Comparison of ENCODE assay signal across 12 mouse cellular contexts in the genomic region with DNA sequence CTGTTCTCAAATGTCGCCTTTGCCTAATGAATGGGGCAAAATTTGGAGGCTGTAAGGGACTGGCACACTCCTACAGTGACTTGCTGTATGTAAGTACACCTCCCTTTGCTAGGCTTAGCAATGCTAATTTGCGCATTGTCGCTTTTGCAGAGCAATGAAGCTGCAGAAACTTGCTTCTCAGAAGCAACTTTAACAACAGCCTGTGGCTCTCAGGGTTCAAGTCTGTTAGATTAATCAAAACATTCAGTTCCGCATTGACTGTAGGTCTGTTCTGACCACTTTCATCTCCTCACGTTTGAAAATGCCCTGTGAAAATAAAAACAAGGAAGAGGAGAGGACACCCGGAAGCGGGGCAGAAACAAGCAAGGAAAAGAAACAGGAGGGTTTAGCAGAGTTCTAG. TPM values are rescaled to one million over a fixed set of nuclear protein-coding genes. Genes with fewer than 3 reads are reported as not detected.
A peak's percentile ranks its signal among the peaks of the same experiment; 100 is the strongest.
DNase-seq lines count a peak whose midpoint lies in the region; ATAC-seq and TF ChIP-seq lines count a peak whose summit lies in the region.
"Had no signal": no experiment of that assay in that cellular context is flagged by ENCODE, and none has a peak within 500 bp of the region (broad histone marks: within the 10 kb centered on the region; RNA-seq: fewer than 3 reads in every experiment).

No protein-coding gene starts in this region.

- no peak overlapping the region for H3K27ac ChIP-seq in hindbrain, embryonic 16.5 days (ENCODE audit: low read depth, low read length)
- no peak overlapping the region for H3K27ac ChIP-seq in hindbrain, postnatal 0 days
- H3K27ac ChIP-seq in liver, embryonic 13.5 days = 0 out of 2 replicates have a peak overlapping the region, but pooled peaks have one; percentile 13
- H3K27ac ChIP-seq: limb, embryonic 15.5 days had no signal

- ATAC-seq in hindbrain, embryonic 16.5 days = no peak
- ATAC-seq in hindbrain, postnatal 0 days = no peak
- no peak for ATAC-seq in liver, embryonic 13.5 days (ENCODE audit: low read depth)

- no peaks in the 10 kb centered on the region for H3K9me3 ChIP-seq in hindbrain, embryonic 16.5 days (ENCODE audit: control insufficient read depth, low read length)
- H3K9me3 ChIP-seq in hindbrain, postnatal 0 days (ENCODE audit: low read length) = no peaks in the 10 kb centered on the region
- H3K9me3 ChIP-seq in liver, embryonic 13.5 days (replicated peaks) = no peaks in the 10 kb centered on the region
- H3K9me3 ChIP-seq: limb, embryonic 15.5 days had no signal

- no peaks in the 10 kb centered on the region for H3K36me3 ChIP-seq in hindbrain, embryonic 16.5 days (ENCODE audit: control insufficient read depth, insufficient read depth, low read length)
- no peaks in the 10 kb centered on the region for H3K36me3 ChIP-seq in hindbrain, postnatal 0 days (ENCODE audit: insufficient read depth, low read length)
- H3K36me3 ChIP-seq in liver, embryonic 13.5 days = peaks cover 4% of the 10 kb centered on the region; the same call in 1 of the 2 replicates
- H3K36me3 ChIP-seq: G1E; limb, embryonic 15.5 days had no signal

- no peak for TF ChIP-seq CTCF in hindbrain, postnatal 0 days (IDR thresholded peaks at IDR 0.05; ENCODE audit: low read depth)

- DNase-seq in hindbrain, postnatal 0 days (ENCODE audit: low spot score) = no peak
- DNase-seq in R1 (ENCODE audit: low read depth, low spot score) = peak; percentile 47
- DNase-seq in embryo, embryonic 10.5 days (ENCODE audit: low spot score) = peak; percentile 70
- DNase-seq in liver, embryonic 13.5 days = no peak
- DNase-seq in left cerebral cortex, postnatal 36 days (ENCODE audit: low spot score in 2 of 2) = no peak
- DNase-seq in gastrocnemius, postnatal 4 days (ENCODE audit: low spot score in 2 of 2) = no peak
- DNase-seq: cerebellum, adult 9-10 months; heart, postnatal 4 days; right cerebral cortex, postnatal 4 days had no signal

- WGBS in hindbrain, embryonic 16.5 days = 4% methylated on average over 7 of the region's 7 CpGs
- WGBS in hindbrain, postnatal 0 days = 7% methylated on average over 7 of the region's 7 CpGs
- 10% methylated on average over 7 of the region's 7 CpGs for WGBS in liver, embryonic 13.5 days (ENCODE audit: insufficient replicate concordance)

- H3K4me3 ChIP-seq in hindbrain, embryonic 16.5 days (ENCODE audit: low read length) = no peak overlapping the region
- no peak overlapping the region for H3K4me3 ChIP-seq in hindbrain, postnatal 0 days (ENCODE audit: low read length)
- no peak overlapping the region for H3K4me3 ChIP-seq in liver, embryonic 13.5 days (replicated peaks)
- H3K4me3 ChIP-seq: limb, embryonic 15.5 days had no signal

- peaks cover 34% of the 10 kb centered on the region for H3K27me3 ChIP-seq in hindbrain, embryonic 16.5 days (replicated peaks; ENCODE audit: control insufficient read depth, insufficient read depth, low read length)
- H3K27me3 ChIP-seq in hindbrain, postnatal 0 days (ENCODE audit: insufficient read depth, low read length) = peaks cover 60% of the 10 kb centered on the region
- peaks cover 62% of the 10 kb centered on the region for H3K27me3 ChIP-seq in liver, embryonic 13.5 days

- peak overlapping the region; percentile 12; the same call in 1 of the 2 replicates for H3K4me2 ChIP-seq in hindbrain, embryonic 16.5 days (ENCODE audit: low read length)
- H3K4me2 ChIP-seq in hindbrain, postnatal 0 days (ENCODE audit: low read depth, low read length) = no peak overlapping the region
- H3K4me2 ChIP-seq in liver, embryonic 13.5 days = peak overlapping the region; percentile 55
- H3K4me2 ChIP-seq: limb, embryonic 15.5 days had no signal

- H3K9ac ChIP-seq in hindbrain, embryonic 16.5 days (ENCODE audit: low read depth, low read length) = no peak overlapping the region
- H3K9ac ChIP-seq in hindbrain, postnatal 0 days (replicated peaks; ENCODE audit: low read length) = no peak overlapping the region
- H3K9ac ChIP-seq in liver, embryonic 13.5 days = no peak overlapping the region
- H3K9ac ChIP-seq: limb, embryonic 15.5 days had no signal

- H3K4me1 ChIP-seq in hindbrain, embryonic 16.5 days (ENCODE audit: control insufficient read depth, insufficient read depth, low read depth, low read length) = peaks cover 11% of the 10 kb centered on the region
- H3K4me1 ChIP-seq in hindbrain, postnatal 0 days (ENCODE audit: insufficient read depth, low read length) = peaks cover 7% of the 10 kb centered on the region; the same call in 1 of the 2 replicates
- peaks cover 5% of the 10 kb centered on the region; the same call in 1 of the 2 replicates for H3K4me1 ChIP-seq in liver, embryonic 13.5 days (replicated peaks)

- intact Hi-C loops in left cerebral cortex, postnatal 36 days (cut with DNase I) = loop anchor here (10.0 kb wide), 1 partner anchor 1899 kb away; a partner anchor contains a TSS

RNA-seq across cellular contexts. Expression of a gene that starts 14.8 kb away (rescaled TPM):
- 0.55 and 0.57 TPM in 2 replicates for polyA plus RNA-seq in hindbrain, embryonic 16.5 days (2015; fragmentation: Nextera tagmentation; extraction: Ambion mirVana)
- 0.68 and 0.84 TPM in 2 replicates for total RNA-seq in hindbrain, postnatal 0 days (2014; rRNA removed)
- polyA plus RNA-seq in hindbrain, postnatal 0 days (2015; fragmentation: Nextera tagmentation; extraction: Ambion mirVana) = 0.31 and 0.32 TPM in 2 replicates
- 1.4 and 2.6 TPM in 2 replicates for polyA plus RNA-seq in liver, embryonic 13.5 days (2015; fragmentation: Nextera tagmentation; extraction: Ambion mirVana)
- under 1 TPM in 1 of 2 experiments, not detected in 1; 0.12 TPM for total RNA-seq in left cerebral cortex, postnatal 36 days (2021)
- total RNA-seq in gastrocnemius, postnatal 4 days (2021) = 1 to 10 TPM; 2.6 to 3.9 TPM
- polyA plus RNA-seq: G1E had no signal

Comparison
In these comparisons a context has a peak if more than half of its experiments do, and no peak if none do; other contexts are left out.
1. DNase-seq: peak in R1 (single experiment) and embryo, embryonic 10.5 days (single experiment); none in hindbrain, postnatal 0 days (single experiment), liver, embryonic 13.5 days (single experiment), left cerebral cortex, postnatal 36 days (0 of 2) and gastrocnemius, postnatal 4 days (0 of 2).